Mouse (Mus musculus): ENCODE results near the gene Mboat1.

DNA sequence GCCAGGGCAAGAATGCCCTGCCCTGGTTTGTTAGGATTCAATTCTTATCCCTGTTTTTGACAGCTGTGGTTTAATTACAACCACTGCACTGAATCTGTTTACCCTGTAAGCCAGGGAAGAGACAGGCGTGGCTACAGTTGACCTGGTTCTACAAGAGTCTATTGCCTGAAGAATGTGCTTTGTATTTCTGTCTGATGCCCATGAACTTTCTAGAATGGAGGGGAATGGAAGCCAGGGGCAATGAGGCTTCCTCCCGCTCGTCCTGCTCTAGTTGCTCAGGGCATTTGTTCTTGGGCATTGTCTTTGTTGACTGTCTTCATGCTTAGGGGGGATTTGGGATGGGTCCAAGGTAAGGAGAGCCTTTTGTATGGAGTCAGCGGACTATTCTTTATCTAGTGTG, 63.5 kb downstream of the Mboat1 start:
- TF ChIP-seq POLR2A (IDR thresholded peaks at IDR 0.05; ENCODE audit: low read depth, low read length) (no peak), CTCF (conservative IDR thresholded peaks at IDR 0.05; ENCODE audit: insufficient read depth, insufficient read length, low read depth, low read length) (no peak)
